ENCODE assay signal across 8 mouse cellular contexts in genomic region chr13:54945332-54945731, GRCm38 (mm10). TPM values are rescaled to one million over a fixed set of nuclear protein-coding genes. Genes with fewer than 3 reads are reported as not detected.
DNase-seq lines count a peak whose midpoint lies in the region; ATAC-seq and TF ChIP-seq lines count a peak whose summit lies in the region.

No protein-coding gene starts in this region.

- 6% methylated on average over 4 of the region's 4 CpGs for WGBS in limb, embryonic 14.5 days

- peaks cover 3% of the 10 kb centered on the region; the same call in 1 of the 2 replicates for H3K4me1 ChIP-seq in limb, embryonic 14.5 days (ENCODE audit: control insufficient read depth, insufficient read depth, low read length)

- H3K4me2 ChIP-seq in limb, embryonic 14.5 days (replicated peaks; ENCODE audit: low read depth, low read length, severe bottlenecking): no peak overlapping the region

- H3K9me3 ChIP-seq in limb, embryonic 14.5 days (ENCODE audit: control insufficient read depth, low read length): no peaks in the 10 kb centered on the region

- no peak overlapping the region for H3K27ac ChIP-seq in limb, embryonic 14.5 days (replicated peaks; ENCODE audit: low read depth, low read length)

- no peak overlapping the region for H3K4me3 ChIP-seq in limb, embryonic 14.5 days (replicated peaks; ENCODE audit: low read length)

- H3K36me3 ChIP-seq in limb, embryonic 14.5 days (ENCODE audit: control insufficient read depth, insufficient read depth, low read length): no peaks in the 10 kb centered on the region

- no peak for TF ChIP-seq POLR2A in limb, embryonic 14.5 days (IDR thresholded peaks at IDR 0.05; ENCODE audit: borderline replicate concordance, extremely low read depth, insufficient read depth, insufficient read length)

- ATAC-seq in limb, embryonic 14.5 days (ENCODE audit: low FRiP score, low read depth): no peak
- no peak for ATAC-seq in megakaryocyte, adult 5-6 weeks (ENCODE audit: poor library complexity, severe bottlenecking)

- H3K27me3 ChIP-seq in limb, embryonic 14.5 days (ENCODE audit: control insufficient read depth, insufficient read depth, low read length): peaks cover 51% of the 10 kb centered on the region

- DNase-seq in adrenal gland, postnatal 10 days: peak; percentile 70
- DNase-seq in adrenal gland, postnatal 4 days (ENCODE audit: low spot score in 2 of 2): no peak
- peak; percentile 41 for DNase-seq in urinary bladder, postnatal 25 days (ENCODE audit: low spot score)
- no peak for DNase-seq in urinary bladder, postnatal 4 days (ENCODE audit: low spot score in 2 of 2)
- peak; percentile 58 for DNase-seq in limb, embryonic 14.5 days (ENCODE audit: low spot score)
- peak; percentile 19 for DNase-seq in yolk sac, embryonic 10.5 days (ENCODE audit: low spot score)
- no peak for DNase-seq in left cerebral cortex, adult 18-20 months (ENCODE audit: low spot score in 2 of 2)

- no peak overlapping the region for H3K9ac ChIP-seq in limb, embryonic 14.5 days (ENCODE audit: low read depth, low read length, severe bottlenecking)

RNA-seq across cellular contexts. Expression of gene Unc5a, which starts 3.9 kb away (rescaled TPM):
- 1 to 10 TPM; 6.5 to 8.8 TPM for total RNA-seq in adrenal gland, postnatal 10 days (2021)
- 10 to 100 TPM; 12.0 to 13.8 TPM for total RNA-seq in adrenal gland, postnatal 4 days (2021)
- 3.3 and 3.9 TPM in 2 replicates for polyA plus RNA-seq in limb, embryonic 14.5 days (2012; rRNA removed)
- polyA plus RNA-seq in limb, embryonic 14.5 days (2014; fragmentation: Nextera tagmentation; extraction: Ambion mirVana): 1.2 and 2.2 TPM in 2 replicates
- total RNA-seq in left cerebral cortex, adult 18-20 months (2021): 100 to 1,000 TPM; 104 to 107 TPM
- total RNA-seq in megakaryocyte, adult 5-6 weeks (2015): 0.38 and 0.71 TPM in 2 replicates
- total RNA-seq in megakaryocyte, adult 5-6 weeks (2017): 0.24 and 1.8 TPM in 2 replicates

Comparison
In these comparisons a context has a peak if more than half of its experiments do, and no peak if none do; other contexts are left out.
1. DNase-seq: peak in adrenal gland, postnatal 10 days (single experiment), urinary bladder, postnatal 25 days (single experiment), limb, embryonic 14.5 days (single experiment) and yolk sac, embryonic 10.5 days (single experiment); none in adrenal gland, postnatal 4 days (0 of 2), urinary bladder, postnatal 4 days (0 of 2) and left cerebral cortex, adult 18-20 months (0 of 2).
2. RNA of gene Unc5a, which starts 3.9 kb away (total RNA-seq): 104 to 107 TPM in left cerebral cortex, adult 18-20 months; 12.0 to 13.8 TPM in adrenal gland, postnatal 4 days, 6.5 to 8.8 TPM in adrenal gland, postnatal 10 days and 0.24 to 1.8 TPM in megakaryocyte, adult 5-6 weeks; every median in the first group is over 4 times any median in the second.